Mouse (Mus musculus): ENCODE data around the gene Cep350.
"Not testable (repeated sequence)": the region's sequence is repeated elsewhere in the genome, so short reads cannot be mapped to it uniquely, and the experiment has no call there.

Cep350 gene

DNA sequence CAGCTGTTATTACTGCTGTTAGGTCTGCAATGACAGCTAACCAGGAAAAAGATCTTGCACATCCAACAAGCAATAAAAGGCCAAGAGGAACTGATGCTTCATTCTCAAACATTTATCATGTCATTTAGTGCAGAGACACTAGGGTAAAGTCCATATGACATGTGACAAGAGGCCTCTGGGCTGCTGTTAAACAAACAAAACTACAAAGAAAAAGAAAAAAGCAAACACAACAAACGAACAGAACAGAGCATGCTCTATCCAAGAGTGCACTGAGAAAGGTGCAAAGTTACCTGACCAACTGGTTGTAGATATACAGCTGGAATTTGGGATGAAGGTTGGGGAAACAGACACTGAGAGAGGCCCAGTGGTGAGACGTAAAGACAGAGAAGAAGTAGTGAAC is 86.2 kb downstream of the Cep350 start:
- DNase-seq (ENCODE audit: low spot score): no peak

DNA sequence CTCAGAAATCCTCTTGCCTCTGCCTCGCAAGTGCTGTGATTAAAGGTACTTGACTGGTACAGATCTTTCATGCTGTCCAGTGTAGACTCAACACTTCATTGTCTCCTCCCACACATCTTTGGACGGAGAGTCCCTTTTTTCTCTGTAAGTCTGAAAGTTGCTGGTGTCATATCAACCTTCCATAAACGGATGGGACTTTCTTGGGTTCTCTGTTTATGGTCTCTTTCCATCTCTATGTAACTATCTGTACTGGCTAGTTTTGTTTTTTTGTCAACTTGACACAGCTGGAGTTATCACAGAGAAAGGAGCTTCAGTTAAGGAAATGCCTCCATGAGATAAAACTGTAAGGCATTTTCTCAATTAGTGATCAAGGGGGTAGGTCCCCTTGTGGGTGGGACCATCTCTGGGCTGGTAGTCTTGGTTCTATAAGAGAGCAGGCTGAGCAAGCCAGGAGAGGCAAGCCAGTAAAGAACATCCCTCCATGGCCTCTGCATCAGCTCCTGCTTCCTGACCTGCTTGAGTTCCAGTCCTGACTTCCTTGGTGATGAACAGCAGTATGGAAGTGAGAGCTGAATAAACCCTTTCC is 90.3 kb downstream of the Cep350 start:
- DNase-seq (ENCODE audit: low spot score): not testable (repeated sequence)

DNA sequence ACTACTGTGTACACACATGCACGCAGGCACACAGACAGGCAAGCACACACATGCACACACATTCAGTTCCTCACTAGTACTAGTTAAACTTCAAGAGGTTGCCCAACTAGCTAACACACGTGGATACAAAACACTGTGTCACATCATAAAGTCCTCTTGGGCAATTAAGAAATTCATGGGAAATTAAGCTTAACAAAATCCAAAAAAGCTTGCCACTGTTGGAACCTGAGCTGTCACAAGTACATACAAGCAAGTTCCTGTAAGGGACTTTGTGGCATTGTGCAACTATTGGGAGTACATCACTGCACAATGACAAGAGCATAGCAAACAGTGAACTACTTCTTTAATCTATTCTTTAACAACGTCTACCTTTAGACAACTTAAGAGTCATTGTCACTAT is 93.5 kb downstream of the Cep350 start:
- no peak for DNase-seq (ENCODE audit: low spot score)

- DNase-seq (ENCODE audit: low spot score): no peak
Observed at GRCm38 (mm10) chr1:155862967-155863366, 110.1 kb downstream of the Cep350 start.

DNA sequence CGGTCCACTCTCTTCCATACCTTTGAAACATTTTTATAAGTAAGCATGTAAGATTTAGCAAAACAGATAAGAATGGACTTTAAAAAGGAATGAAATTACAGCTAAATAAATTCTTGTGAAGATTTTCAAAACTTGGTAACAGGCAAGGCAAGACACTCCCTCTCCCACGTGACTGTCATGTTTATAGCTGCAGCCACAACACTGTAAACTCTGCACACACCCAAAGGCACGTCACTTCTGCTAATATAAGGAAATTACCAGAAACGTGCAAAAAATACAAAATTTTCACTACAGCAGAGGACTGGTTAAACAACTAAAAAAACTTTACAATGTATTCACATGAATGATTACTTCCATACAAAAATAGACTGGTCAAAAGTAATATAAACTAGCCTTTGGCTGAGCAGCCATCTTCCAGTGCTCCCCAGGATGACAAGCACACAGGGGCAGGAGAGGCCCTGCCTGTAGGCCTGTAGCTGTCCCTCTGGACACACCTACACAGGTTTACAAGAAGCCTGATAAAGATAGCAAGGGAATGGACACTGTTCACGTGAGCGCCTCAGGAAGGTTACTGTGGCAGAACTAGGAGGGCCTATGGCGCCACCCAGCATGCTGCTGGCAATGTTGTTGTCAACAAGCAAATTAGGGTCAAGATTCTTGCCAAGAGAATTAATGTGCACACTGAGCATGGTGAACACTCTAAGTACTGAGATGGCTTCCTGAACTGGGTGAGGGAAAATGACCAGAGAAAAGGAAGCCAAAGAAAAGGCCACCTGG is 117.9 kb downstream of the Cep350 start:
- no peak for DNase-seq (ENCODE audit: low spot score)

GRCm38 (mm10) chr1:155853009-155853408 is 120.0 kb downstream of the Cep350 start:
- no peak for DNase-seq (ENCODE audit: low spot score)

DNA sequence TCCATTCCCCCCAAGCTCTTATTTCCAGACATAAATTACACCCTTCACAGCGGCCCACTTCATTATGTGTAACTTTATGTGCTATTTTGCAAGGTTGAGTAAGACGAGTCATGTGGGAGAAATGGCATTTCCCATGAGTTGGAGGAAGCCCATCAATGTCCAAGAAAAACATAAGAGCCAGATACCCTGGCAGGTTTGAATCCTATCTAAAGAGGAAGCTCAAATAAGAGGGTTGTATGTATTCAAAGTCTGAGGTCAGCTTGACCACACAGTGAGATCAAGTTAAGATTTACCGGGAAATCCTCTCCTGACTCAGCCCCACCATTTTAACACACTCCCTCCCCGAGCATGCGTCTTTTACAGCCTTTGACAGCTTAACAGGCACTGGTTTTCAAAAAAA is 128.8 kb downstream of the Cep350 start:
- DNase-seq (ENCODE audit: low spot score): no peak

DNA sequence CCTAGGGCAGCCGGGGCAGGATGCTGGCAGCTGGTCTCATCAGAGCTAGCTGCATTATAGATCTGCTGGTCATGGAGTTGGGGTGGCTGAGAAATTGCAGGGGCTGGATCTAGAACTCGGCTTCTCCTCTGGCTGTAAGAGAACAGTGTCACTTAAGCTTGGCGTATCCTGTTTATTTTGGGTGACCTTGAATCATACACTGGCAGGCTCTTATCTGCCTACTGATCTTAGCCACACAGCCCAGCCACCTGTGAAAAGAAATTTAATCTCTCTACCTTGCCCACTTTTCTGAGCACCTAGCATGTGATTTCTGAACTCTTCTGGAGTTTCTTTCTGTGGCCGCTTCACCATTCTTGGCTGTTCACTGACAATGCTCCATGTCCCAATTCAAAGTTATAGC is 129.5 kb downstream of the Cep350 start:
- no peak for DNase-seq (ENCODE audit: low spot score)

GRCm38 (mm10) chr1:155835667-155836066 is 137.4 kb downstream of the Cep350 start:
- DNase-seq (ENCODE audit: low spot score): no peak

DNA sequence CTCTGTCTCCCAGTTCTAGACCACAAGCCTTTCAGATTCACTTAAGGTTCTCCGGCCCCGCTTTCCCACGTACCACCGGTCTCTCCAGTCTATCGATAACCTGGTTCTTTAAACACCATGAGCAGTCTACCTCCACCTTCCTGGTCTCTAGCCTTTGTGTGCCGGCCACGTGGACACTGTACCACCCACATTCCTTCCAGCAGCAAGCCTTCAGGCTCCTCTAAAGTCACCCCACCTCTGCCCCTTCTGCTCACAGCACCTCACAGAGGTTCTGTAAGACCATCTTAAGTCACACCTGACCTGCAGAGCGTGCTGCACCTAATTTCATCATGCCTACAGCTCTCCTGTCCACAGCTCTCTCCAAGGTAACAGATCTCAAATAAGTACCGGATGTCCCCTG is 139.4 kb downstream of the Cep350 start:
- no peak for DNase-seq (ENCODE audit: low spot score)

DNA sequence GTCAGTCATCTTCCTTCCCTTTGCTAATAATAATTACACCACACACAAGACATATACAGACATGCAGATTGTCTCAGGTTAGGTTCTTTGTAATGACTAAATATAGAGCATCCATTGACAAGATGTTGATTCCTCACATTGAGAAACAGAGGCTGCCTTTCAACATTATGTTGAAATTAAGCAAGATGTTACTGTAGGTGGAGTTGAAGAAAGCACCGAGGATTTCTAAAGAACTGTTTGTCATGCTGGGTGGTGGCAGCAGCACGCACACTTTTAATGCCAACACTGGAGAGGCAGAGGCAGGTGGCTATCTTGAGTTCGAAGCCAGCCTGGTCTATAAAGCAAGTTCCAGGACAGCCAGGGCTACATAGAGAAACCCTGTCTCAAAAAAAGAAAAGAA is 141.1 kb downstream of the Cep350 start:
- DNase-seq (ENCODE audit: low spot score): no peak

GRCm38 (mm10) chr1:155830861-155831260 is 142.2 kb downstream of the Cep350 start:
- no peak for DNase-seq (ENCODE audit: low spot score)

- DNase-seq (ENCODE audit: low spot score): no peak
Observed at GRCm38 (mm10) chr1:155827703-155828295, 145.3 kb downstream of the Cep350 start.

- DNase-seq (ENCODE audit: low spot score): no peak
Observed at GRCm38 (mm10) chr1:155826803-155827395, 146.2 kb downstream of the Cep350 start.

GRCm38 (mm10) chr1:155825940-155826716 is 146.9 kb downstream of the Cep350 start:
- no peak for DNase-seq (ENCODE audit: low spot score)

DNA sequence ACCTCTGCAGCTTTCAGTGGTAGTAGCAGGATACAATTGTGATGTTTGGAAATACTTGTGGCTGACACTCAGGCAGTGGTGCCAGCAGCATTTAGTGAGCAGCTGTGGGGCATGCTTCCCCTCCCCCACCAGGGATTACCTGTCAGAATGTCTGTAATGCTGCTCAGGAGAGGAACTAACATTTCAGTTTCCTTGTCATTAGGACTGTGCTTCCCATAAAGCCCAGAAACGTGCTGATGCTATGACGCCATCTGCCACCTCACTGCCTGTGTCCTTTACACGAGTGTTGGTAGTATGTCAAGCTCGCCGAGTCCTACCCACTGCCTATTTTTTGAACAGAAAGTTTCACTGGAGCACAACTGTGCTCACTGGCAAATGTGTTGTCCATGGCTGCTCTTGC is 152.4 kb downstream of the Cep350 start:
- no peak for DNase-seq (ENCODE audit: low spot score)

GRCm38 (mm10) chr1:155816167-155816566 is 156.9 kb downstream of the Cep350 start:
- no peak for DNase-seq (ENCODE audit: low spot score)

GRCm38 (mm10) chr1:155812581-155813499 is 160.2 kb downstream of the Cep350 start, which contains the start of gene Qsox1:
TSS of gene Qsox1 (minus strand) at chr1:155812889.
- peak; percentile 89 for DNase-seq (ENCODE audit: low spot score)

- no peak for DNase-seq (ENCODE audit: low spot score)
Observed at GRCm38 (mm10) chr1:155811995-155812580, 161.0 kb downstream of the Cep350 start.

GRCm38 (mm10) chr1:155810616-155811015 is 162.4 kb downstream of the Cep350 start:
- DNase-seq (ENCODE audit: low spot score): no peak
